Mouse (Mus musculus): ENCODE results near the gene Cep95. TPM values are rescaled to one million over a fixed set of nuclear protein-coding genes. Genes with fewer than 3 reads are reported as not detected.

Cep95 gene
- total RNA-seq, 2 experiments from 2014 or later = 3.1 to 3.9 TPM

Small RNAs within 50 kb of the gene (microRNA-seq; reads per million reads assigned to microRNA genes)
- gene Gm25994 (0 reads per million in 2 experiments), gene Mir3064 (3.2 to 4.5 reads per million in 2 experiments)

Other genes with a start within 250 kb of the Cep95 start
- gene Tex2, start 175.8 kb upstream of the Cep95 start, total RNA-seq (2021) = 10 to 100 TPM; 45.7 to 46.2 TPM
- 10 to 100 TPM; 33.7 to 36.2 TPM for gene Pecam1, start 38.6 kb upstream of the Cep95 start, total RNA-seq (2021)
- under 1 TPM; 0.22 to 0.28 TPM for gene Milr1, start 38.0 kb upstream of the Cep95 start, total RNA-seq (2021)
- 1 to 10 TPM; 3.1 to 3.2 TPM for gene Polg2, start 9.7 kb upstream of the Cep95 start, total RNA-seq (2021)
- gene Ddx5, start 67 bp upstream of the Cep95 start, total RNA-seq (2021) = 100 to 1,000 TPM; 185 to 233 TPM
- 10 to 100 TPM; 22.2 to 22.8 TPM for gene Smurf2, start 131.5 kb downstream of the Cep95 start, total RNA-seq (2021)
- 10 to 100 TPM; 14.4 to 16.7 TPM for gene Kpna2, start 210.3 kb downstream of the Cep95 start, total RNA-seq (2021)
- gene 1810010H24Rik, start 236.4 kb downstream of the Cep95 start, total RNA-seq (2021) = 1 to 10 TPM in 1 of 2 experiments, under 1 TPM in 1; 0.64 to 1.3 TPM

Data from gastrocnemius, postnatal 36 days (tissue).